Mouse (Mus musculus) megakaryocyte, adult 5-6 weeks (primary cell): Measurements from ENCODE around the gene Cdh4. TPM values are rescaled to one million over a fixed set of nuclear protein-coding genes. Genes with fewer than 3 reads are reported as not detected.

Experiments used
- ATAC-seq: 2 replicates; pipeline ENCODE4 v1.8.0; 2016; ENCODE audit warnings: mild to moderate bottlenecking, inconsistent platforms; ENCODE audit not compliant: poor library complexity, severe bottlenecking
- total RNA-seq, 2 experiments: library from RNA; stranded (forward) in 1 of 2; stranded (reverse) in 1 of 2; fragments of 153-499, 151-499 nt in 1 of 2; fragments of 221-1000, 200-1000 nt in 1 of 2; gene quantifications; 2 replicates each; pipeline versions ENCODE4 v1.2.3 to v1.2.4; 2015 to 2017

Cdh4 gene
- total RNA-seq, 2 experiments from 2014 or later: not detected

- no peak for ATAC-seq
Observed at GRCm38 (mm10) chr2:179838036-179838435, 395.8 kb downstream of the Cdh4 start.

- no peak for ATAC-seq
Observed at GRCm38 (mm10) chr2:179842610-179843389, 400.6 kb downstream of the Cdh4 start.

- no peak for ATAC-seq
Observed at GRCm38 (mm10) chr2:179849732-179850131, 407.5 kb downstream of the Cdh4 start.

GRCm38 (mm10) chr2:179852169-179852568 is 409.9 kb downstream of the Cdh4 start:
- no peak for ATAC-seq

- no peak for ATAC-seq
Observed at GRCm38 (mm10) chr2:179852862-179853261, 410.6 kb downstream of the Cdh4 start.

GRCm38 (mm10) chr2:179853892-179854291 is 411.7 kb downstream of the Cdh4 start:
- no peak for ATAC-seq

- ATAC-seq: no peak
Observed at GRCm38 (mm10) chr2:179857086-179857485, 414.9 kb downstream of the Cdh4 start.

GRCm38 (mm10) chr2:179862676-179863075 is 420.4 kb downstream of the Cdh4 start:
- ATAC-seq: no peak

GRCm38 (mm10) chr2:179863266-179863665 is 421.0 kb downstream of the Cdh4 start:
- no peak for ATAC-seq

GRCm38 (mm10) chr2:179865097-179865496 is 422.9 kb downstream of the Cdh4 start:
- no peak for ATAC-seq

- no peak for ATAC-seq
Observed at GRCm38 (mm10) chr2:179867669-179868068, 425.4 kb downstream of the Cdh4 start.

GRCm38 (mm10) chr2:179869871-179870270 is 427.6 kb downstream of the Cdh4 start:
- ATAC-seq: no peak

GRCm38 (mm10) chr2:179872724-179873123 is 430.5 kb downstream of the Cdh4 start:
- no peak for ATAC-seq

GRCm38 (mm10) chr2:179873315-179873714 is 431.1 kb downstream of the Cdh4 start:
- peak; percentile 23; the same call in 1 of the 2 replicates for ATAC-seq

- ATAC-seq: peak; percentile 61
Observed at GRCm38 (mm10) chr2:179875147-179875546, 432.9 kb downstream of the Cdh4 start.

- ATAC-seq: peak; percentile 59
Observed at GRCm38 (mm10) chr2:179877551-179878215, 435.5 kb downstream of the Cdh4 start.

GRCm38 (mm10) chr2:179884561-179884960 is 442.3 kb downstream of the Cdh4 start:
- ATAC-seq: no peak

- no peak for ATAC-seq
Observed at GRCm38 (mm10) chr2:179891048-179891447, 448.8 kb downstream of the Cdh4 start.

GRCm38 (mm10) chr2:179896949-179897348 is 454.7 kb downstream of the Cdh4 start:
- no peak for ATAC-seq

- no peak for ATAC-seq
Observed at GRCm38 (mm10) chr2:179912911-179913310, 470.7 kb downstream of the Cdh4 start.

- no peak for ATAC-seq
Observed at GRCm38 (mm10) chr2:179913349-179913748, 471.1 kb downstream of the Cdh4 start.

- no peak for ATAC-seq
Observed at GRCm38 (mm10) chr2:179914246-179914645, 472.0 kb downstream of the Cdh4 start.
